Mouse (Mus musculus) spleen, postnatal 4 days (tissue): ENCODE data around the gene Tsc2.

ENCODE experiments used
- DNase-seq, 2 experiments: peaks; one replicate each; pipeline ENCODE4 v3.0.0; 2022; ENCODE audit warnings: low spot score in 2 of 2

Gene Tsc2

GRCm38 (mm10) chr17:24610711-24611110 lies 21.7 kb downstream of the Tsc2 start:
- DNase-seq, result no peak

- peak; percentile 66 to 75 for DNase-seq
These were observed 23.6 kb downstream of the Tsc2 start for GRCm38 (mm10) chr17:24608874-24609273.

- no peak for DNase-seq
These were observed 24.1 kb downstream of the Tsc2 start for GRCm38 (mm10) chr17:24608370-24608769.

- DNase-seq, result no peak
These were observed 27.9 kb downstream of the Tsc2 start for GRCm38 (mm10) chr17:24604557-24604956.

- no peak for DNase-seq
These were observed 28.5 kb downstream of the Tsc2 start for GRCm38 (mm10) chr17:24603961-24604360.

- no peak for DNase-seq
These were observed 31.9 kb downstream of the Tsc2 start for GRCm38 (mm10) chr17:24600502-24600901.

- no peak for DNase-seq
These were observed 34.4 kb downstream of the Tsc2 start for GRCm38 (mm10) chr17:24597989-24598388.

GRCm38 (mm10) chr17:24596471-24597183 lies 35.8 kb downstream of the Tsc2 start:
- DNase-seq, result no peak

GRCm38 (mm10) chr17:24596073-24596466 lies 36.4 kb downstream of the Tsc2 start:
- no peak for DNase-seq

GRCm38 (mm10) chr17:24595126-24596072 lies 37.0 kb downstream of the Tsc2 start:
- DNase-seq, result no peak

GRCm38 (mm10) chr17:24593992-24594890 lies 38.2 kb downstream of the Tsc2 start:
- DNase-seq, result no peak

- no peak for DNase-seq
These were observed 39.2 kb downstream of the Tsc2 start for GRCm38 (mm10) chr17:24593248-24593647.

GRCm38 (mm10) chr17:24591695-24592094 lies 40.7 kb downstream of the Tsc2 start:
- DNase-seq, result no peak

- no peak for DNase-seq
These were observed 41.5 kb downstream of the Tsc2 start for GRCm38 (mm10) chr17:24590943-24591342.

- no peak for DNase-seq
These were observed 45.9 kb downstream of the Tsc2 start for GRCm38 (mm10) chr17:24586532-24586931.

GRCm38 (mm10) chr17:24584520-24584919 lies 47.9 kb downstream of the Tsc2 start:
- DNase-seq, result no peak

- DNase-seq, result no peak
These were observed 48.6 kb downstream of the Tsc2 start for GRCm38 (mm10) chr17:24583599-24584460.

GRCm38 (mm10) chr17:24580287-24580686 lies 52.1 kb downstream of the Tsc2 start:
- no peak for DNase-seq

- DNase-seq, result no peak
These were observed 52.9 kb downstream of the Tsc2 start for GRCm38 (mm10) chr17:24579532-24579931.

GRCm38 (mm10) chr17:24573811-24574210 lies 58.6 kb downstream of the Tsc2 start:
- no peak for DNase-seq
